Mouse (Mus musculus) G1E (cell line): ENCODE results near the gene Ube2cbp.

Experiments used
- CTCF ChIP-seq: IDR thresholded peaks from 2 replicates; pipeline ENCODE4 v1.5.1; 2012; ENCODE audit warnings: low read depth, low read length, inconsistent platforms, mixed read lengths
- GATA1 ChIP-seq: IDR thresholded peaks from 2 replicates; pipeline ENCODE4 v1.6.1; 2012; ENCODE audit warnings: borderline replicate concordance, low read length, inconsistent platforms, mixed read lengths
- GATA2 ChIP-seq: IDR thresholded peaks from 2 replicates; pipeline ENCODE4 v1.6.1; 2012; ENCODE audit warnings: low read depth, low read length, inconsistent platforms, borderline replicate concordance
- POLR2AphosphoS5 ChIP-seq: IDR thresholded peaks from 2 replicates; pipeline ENCODE4 v1.6.1; 2012; ENCODE audit warnings: low read depth, low read length, inconsistent platforms; ENCODE audit not compliant: insufficient replicate concordance
- TAL1 ChIP-seq: conservative IDR thresholded peaks from 2 replicates; pipeline ENCODE4 v1.6.1; 2012; ENCODE audit warnings: low read depth, low read length, inconsistent platforms, mixed read lengths

GRCm38 (mm10) chr9:86369208-86369607 is 95.5 kb downstream of the Ube2cbp start:
- TF ChIP-seq CTCF, result no peak
- TF ChIP-seq TAL1, result no peak
- TF ChIP-seq GATA1, result no peak
- no peak for TF ChIP-seq GATA2
- TF ChIP-seq POLR2AphosphoS5, result no peak
